Mouse (Mus musculus) myocyte (in vitro differentiated cells): Measurements from ENCODE around the gene Rgcc.

Experiments used
- MAX ChIP-seq: IDR thresholded peaks from one replicate; pipeline ENCODE4 v1.6.1; 2011; ENCODE audit warnings: low read depth, mild to moderate bottlenecking, control low read depth
- POLR2A ChIP-seq: IDR thresholded peaks from one replicate; pipeline ENCODE4 v1.6.1; 2011; ENCODE audit warnings: low read depth, mild to moderate bottlenecking, control low read depth, moderate library complexity; ENCODE audit not compliant: insufficient read length

GRCm38 (mm10) chr14:79295579-79295978, 5.9 kb downstream of the Rgcc start:
- no peak for TF ChIP-seq POLR2A
- no peak for TF ChIP-seq MAX
